Mouse (Mus musculus) lung, embryonic 16.5 days (tissue): ENCODE data around the gene Tmpo. TPM values are rescaled to one million over a fixed set of nuclear protein-coding genes. Genes with fewer than 3 reads are reported as not detected.

ENCODE experiments used
- ATAC-seq: fragments of 200-750 bp; cut with Nextera tagmentation; 2 replicates; pipeline ENCODE4 v1.8.0; 2017; ENCODE audit warnings: low read depth, mild to moderate bottlenecking, moderate library complexity
- H3K27ac ChIP-seq: fragments of 300-500 bp; sonication (generic); 2 replicates; pipeline ENCODE4 v1.5.1; 2014; ENCODE audit warnings: mild to moderate bottlenecking, control low read depth, low read length
- H3K27me3 ChIP-seq: fragments of 300-500 bp; sonication (generic); 2 replicates; pipeline ENCODE4 v1.6.1; 2014; ENCODE audit warnings: low read depth, low read length, mixed read lengths; ENCODE audit not compliant: control insufficient read depth, insufficient read depth
- H3K36me3 ChIP-seq: fragments of 300-500 bp; sonication (generic); 2 replicates; pipeline ENCODE4 v1.6.1; 2014; ENCODE audit warnings: low read length; ENCODE audit not compliant: control insufficient read depth, insufficient read depth
- H3K4me1 ChIP-seq: fragments of 300-500 bp; sonication (generic); replicated peaks from 2 replicates; pipeline ENCODE4 v1.6.1; 2014; ENCODE audit warnings: low read length, mixed read lengths; ENCODE audit not compliant: control insufficient read depth, insufficient read depth
- H3K4me2 ChIP-seq: fragments of 300-500 bp; sonication (generic); 2 replicates; pipeline ENCODE4 v1.6.1; 2014; ENCODE audit warnings: low read depth, low read length, control low read depth
- H3K4me3 ChIP-seq: fragments of 300-500 bp; sonication (generic); 2 replicates; pipeline ENCODE4 v1.5.1; 2014; ENCODE audit warnings: mild to moderate bottlenecking, low read length, control low read depth
- H3K9ac ChIP-seq: fragments of 300-500 bp; sonication (generic); 2 replicates; pipeline ENCODE4 v1.6.1; 2014; ENCODE audit warnings: low read length, control low read depth
- H3K9me3 ChIP-seq: fragments of 300-500 bp; sonication (generic); 2 replicates; pipeline ENCODE4 v1.6.1; 2016; ENCODE audit warnings: low read length; ENCODE audit not compliant: control insufficient read depth
- WGBS: fragments of 180-500 bp; shearing (Covaris S2); extraction: QIAGEN DNeasy Blood & Tissue Kit; methylation state at CpG from one replicate; pipeline ENCODE4 v1.1.7; 2014; 5-methylcytosine and 5-hydroxymethylcytosine counted together
- polyA plus RNA-seq: library from polyadenylated mRNA; unstranded; fragments of >200 nt; fragmentation: Nextera tagmentation; extraction: Ambion mirVana; gene quantifications from 2 replicates; pipeline ENCODE4 v1.2.1, GENCODE M21; 2015

Tmpo gene
- polyA plus RNA-seq, 1 experiment from 2014 or later = 220 TPM

DNA sequence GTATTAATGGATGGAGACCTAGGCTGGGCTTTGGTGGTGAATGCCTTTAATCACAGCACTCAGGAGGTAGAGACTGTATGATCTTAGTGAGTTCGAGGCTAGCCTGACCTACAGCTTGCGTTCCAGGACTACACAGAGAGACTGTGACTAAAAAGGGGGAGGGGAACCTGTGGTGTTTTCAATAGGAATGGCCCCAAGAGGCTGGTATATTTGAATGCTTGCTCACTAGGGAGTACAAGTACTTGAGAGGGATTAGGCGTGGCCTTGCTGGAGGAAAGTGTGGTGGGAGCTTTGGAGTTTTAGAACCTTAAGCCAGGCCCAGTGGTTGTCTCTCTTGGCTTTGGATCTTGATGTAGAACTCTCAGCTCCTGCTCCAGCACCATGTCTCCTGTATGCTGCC is 50.3 kb downstream of the Tmpo start:
- ATAC-seq = no peak
- Histone ChIP-seq H3K4me2 (no peak overlapping the region), H3K27ac (no peak overlapping the region), H3K4me1 (no peaks in the 10 kb centered on the region), H3K4me3 (no peak overlapping the region), H3K9ac (no peak overlapping the region), H3K27me3 (no peaks in the 10 kb centered on the region), H3K36me3 (no peaks in the 10 kb centered on the region), H3K9me3 (no peaks in the 10 kb centered on the region)
- WGBS = 95% methylated on average over 3 of the region's 3 CpGs

DNA sequence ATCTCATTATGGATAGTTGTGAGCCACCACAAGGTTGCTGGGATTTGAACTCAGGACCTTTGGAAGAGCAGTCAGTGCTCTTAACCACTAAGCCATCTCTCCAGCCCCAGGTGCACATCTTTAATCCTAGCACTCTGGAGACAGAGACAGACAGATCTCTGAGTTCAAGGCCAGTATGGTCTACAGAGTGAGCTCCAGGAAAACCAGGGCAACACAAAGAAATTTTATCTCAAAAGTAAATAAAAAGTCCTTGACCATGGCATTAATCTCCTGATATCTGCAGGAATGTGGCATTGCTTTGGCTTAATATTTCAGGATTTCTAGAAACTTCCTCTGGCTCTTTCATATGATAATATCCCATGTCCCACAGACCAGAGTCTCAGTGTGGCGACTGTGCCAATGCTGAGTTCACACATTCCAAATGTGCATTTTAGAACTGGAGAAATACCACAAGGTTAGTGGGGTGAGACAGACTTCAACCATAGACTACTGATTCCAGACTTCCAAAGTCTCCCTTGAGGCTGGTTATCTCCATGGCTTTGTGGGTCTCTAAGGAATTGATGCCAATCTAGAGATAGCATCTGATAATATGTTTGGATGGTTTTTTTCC is 52.5 kb downstream of the Tmpo start:
- Histone ChIP-seq H3K9ac (no peak overlapping the region), H3K9me3 (no peaks in the 10 kb centered on the region), H3K4me2 (no peak overlapping the region), H3K36me3 (no peaks in the 10 kb centered on the region), H3K4me1 (peaks cover 3% of the 10 kb centered on the region; the same call in 1 of the 2 replicates), H3K27me3 (no peaks in the 10 kb centered on the region), H3K4me3 (no peak overlapping the region), H3K27ac (no peak overlapping the region)
- ATAC-seq = no peak
- WGBS = 58% methylated on average over 1 of the region's 1 CpGs

DNA sequence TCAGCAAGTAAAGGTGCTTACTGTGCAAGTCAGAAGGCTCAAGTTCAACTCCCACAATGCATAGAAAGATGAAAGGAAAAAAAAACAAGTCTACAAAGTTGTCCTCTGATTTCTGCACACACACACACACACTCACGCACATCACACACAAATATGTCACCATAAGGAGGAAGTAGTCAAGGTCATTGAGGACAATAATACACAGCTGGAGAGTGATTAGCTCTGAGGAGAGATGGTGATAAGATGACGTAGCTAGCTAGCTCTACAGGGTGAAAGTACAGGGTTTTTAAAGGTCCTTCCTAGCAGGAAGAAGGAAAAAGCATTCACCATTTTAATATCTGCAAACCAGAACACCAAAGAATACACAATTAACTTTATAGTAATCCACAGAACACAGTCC is 53.7 kb downstream of the Tmpo start:
- no peak overlapping the region for H3K4me2 ChIP-seq
- no peak overlapping the region for H3K27ac ChIP-seq
- no peaks in the 10 kb centered on the region for H3K27me3 ChIP-seq
- H3K4me1 ChIP-seq = peaks cover 6% of the 10 kb centered on the region
- no peak overlapping the region for H3K4me3 ChIP-seq
- ATAC-seq = no peak
- WGBS = 48% methylated on average over 2 of the region's 2 CpGs
- H3K9me3 ChIP-seq = no peaks in the 10 kb centered on the region
- no peaks in the 10 kb centered on the region for H3K36me3 ChIP-seq
- no peak overlapping the region for H3K9ac ChIP-seq

DNA sequence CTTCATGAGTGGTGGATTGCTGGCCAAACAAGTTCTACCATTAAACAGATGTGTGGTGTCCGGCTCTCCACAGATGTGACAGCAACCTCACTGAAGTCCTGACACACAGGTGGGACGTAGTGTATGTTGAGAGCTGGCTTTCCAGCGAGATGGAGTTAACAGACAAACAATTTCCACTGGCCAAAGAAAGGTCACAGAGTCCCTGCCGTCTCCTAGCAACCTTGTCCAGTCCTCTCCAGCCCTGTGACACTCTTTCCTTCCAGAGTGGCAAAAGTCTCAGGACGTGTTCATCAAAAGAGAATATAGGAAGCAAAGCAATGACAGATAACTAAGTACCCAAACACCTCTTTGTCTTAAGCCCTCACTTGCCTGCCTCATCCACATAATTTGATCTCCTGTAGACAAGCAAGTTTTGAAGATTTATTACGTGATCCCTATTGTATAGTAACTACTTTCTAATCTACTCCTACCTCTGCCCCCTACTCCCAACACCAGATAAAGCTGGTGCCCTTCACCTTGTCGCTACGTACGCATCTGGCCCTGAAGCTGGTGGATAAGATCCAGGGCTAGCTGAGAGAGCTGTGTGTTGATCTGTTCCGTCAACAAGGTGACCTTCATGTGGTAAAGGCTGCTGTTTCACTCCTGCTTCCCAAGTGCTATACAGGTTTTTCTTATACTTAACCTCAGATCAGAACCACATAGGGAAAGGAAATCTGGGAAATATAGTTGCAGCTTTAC is 54.3 kb downstream of the Tmpo start:
- H3K4me3 ChIP-seq = no peak overlapping the region
- no peak overlapping the region for H3K9ac ChIP-seq
- H3K27ac ChIP-seq = no peak overlapping the region
- no peak for ATAC-seq
- peaks cover 1% of the 10 kb centered on the region; the same call in 1 of the 2 replicates for H3K36me3 ChIP-seq
- WGBS = 42% methylated on average over 10 of the region's 10 CpGs
- H3K4me2 ChIP-seq = no peak overlapping the region
- H3K4me1 ChIP-seq = peaks cover 9% of the 10 kb centered on the region
- H3K27me3 ChIP-seq = no peaks in the 10 kb centered on the region
- H3K9me3 ChIP-seq = no peaks in the 10 kb centered on the region

DNA sequence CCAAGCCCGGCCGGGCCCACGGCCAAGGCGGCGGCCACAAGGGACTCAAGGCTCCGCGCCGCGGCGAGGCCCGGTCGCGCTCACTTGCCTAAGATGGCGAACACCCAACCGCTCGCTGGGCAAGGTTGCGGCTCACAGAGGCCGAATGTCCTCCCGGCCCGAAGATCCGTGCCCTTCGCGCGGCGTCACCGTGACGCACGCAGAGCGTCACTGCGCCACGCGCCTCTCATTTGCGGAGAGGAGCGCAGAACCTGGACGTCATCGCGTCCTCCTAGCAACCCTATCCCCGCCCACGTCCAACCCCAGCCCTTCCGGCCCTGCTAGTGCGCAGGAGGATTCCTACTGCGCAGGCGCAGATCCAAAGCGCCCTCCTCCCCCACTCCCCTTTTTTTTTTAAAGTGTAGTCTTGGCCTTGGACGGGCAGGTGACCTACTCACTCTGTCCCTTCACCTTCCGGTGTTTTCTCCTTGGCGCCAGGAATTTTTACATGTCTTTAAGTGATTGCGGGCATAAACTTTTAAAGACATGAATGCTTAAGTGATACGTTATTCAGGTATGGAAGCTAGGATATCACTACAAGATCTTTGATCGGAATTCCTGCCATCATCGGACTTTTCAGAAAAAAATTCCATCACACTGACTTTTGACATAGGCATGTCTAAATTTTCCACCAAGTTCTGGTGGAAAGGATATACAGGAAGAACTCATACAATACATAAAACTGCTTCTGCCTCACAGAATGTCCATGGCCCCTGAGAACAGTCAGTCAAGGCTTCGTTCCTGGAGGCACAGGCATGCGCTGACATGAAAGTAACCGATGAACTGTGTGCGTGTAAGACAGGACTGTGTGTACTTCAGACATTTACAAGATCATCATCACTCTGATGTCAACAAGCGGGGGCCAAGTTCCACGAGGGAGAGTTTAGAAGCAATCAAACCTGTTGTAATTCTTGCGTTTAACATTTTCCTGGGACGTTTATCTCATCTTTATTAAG is 57.0 kb downstream of the Tmpo start, which contains the start of gene Slc25a3:
TSS of gene Slc25a3 (minus strand) at position 232 of the 995 bp plus-strand sequence.
- H3K27ac ChIP-seq = peak within 1 kb of the TSS; percentile 92
- peaks cover 17% of the 10 kb centered on the region for H3K36me3 ChIP-seq
- ATAC-seq = peak; percentile 100
- peak within 1 kb of the TSS; percentile 98 for H3K4me3 ChIP-seq
- peak within 1 kb of the TSS; percentile 80 for H3K4me2 ChIP-seq
- no peaks in the 10 kb centered on the region for H3K9me3 ChIP-seq
- 9% methylated on average over 59 of the region's 59 CpGs for WGBS
- peak within 1 kb of the TSS; percentile 99 for H3K9ac ChIP-seq
- peaks cover 9% of the 10 kb centered on the region for H3K4me1 ChIP-seq
- no peaks in the 10 kb centered on the region for H3K27me3 ChIP-seq

DNA sequence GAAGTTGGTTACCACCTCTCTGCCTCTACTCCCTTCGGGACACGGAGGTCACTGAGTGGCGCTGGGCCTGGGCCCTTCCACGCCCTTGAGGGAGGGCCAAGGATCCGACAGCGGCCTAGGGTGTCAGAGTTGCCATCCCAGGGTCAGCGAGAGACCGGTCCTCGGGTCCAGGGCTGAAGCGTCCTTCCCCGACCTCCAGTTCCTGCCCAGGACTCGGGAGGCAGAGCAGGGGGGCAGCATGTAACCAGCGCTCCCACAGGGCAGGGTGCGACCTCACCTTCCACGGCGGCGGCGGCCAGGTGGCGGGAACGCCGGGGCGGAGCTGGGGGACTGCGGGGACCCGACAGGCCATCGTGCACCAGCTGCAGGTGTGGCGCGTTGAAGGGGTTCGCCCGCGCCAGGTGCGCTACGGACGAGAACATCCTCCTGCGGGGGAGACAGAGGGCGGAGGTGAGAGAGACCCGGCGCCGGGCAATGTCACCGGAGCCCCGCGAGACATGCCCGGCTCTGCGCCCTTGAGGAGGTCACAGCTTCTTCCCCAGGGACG is 57.8 kb downstream of the Tmpo start:
- Histone ChIP-seq H3K4me3 (peak overlapping the region; percentile 98), H3K9me3 (no peaks in the 10 kb centered on the region), H3K9ac (peak overlapping the region; percentile 99), H3K27ac (peak overlapping the region; percentile 92), H3K4me1 (peaks cover 9% of the 10 kb centered on the region), H3K36me3 (peaks cover 22% of the 10 kb centered on the region), H3K27me3 (no peaks in the 10 kb centered on the region), H3K4me2 (peak overlapping the region; percentile 80)
- ATAC-seq = peak; percentile 66
- WGBS = under 1% methylated on average over 43 of the region's 44 CpGs

DNA sequence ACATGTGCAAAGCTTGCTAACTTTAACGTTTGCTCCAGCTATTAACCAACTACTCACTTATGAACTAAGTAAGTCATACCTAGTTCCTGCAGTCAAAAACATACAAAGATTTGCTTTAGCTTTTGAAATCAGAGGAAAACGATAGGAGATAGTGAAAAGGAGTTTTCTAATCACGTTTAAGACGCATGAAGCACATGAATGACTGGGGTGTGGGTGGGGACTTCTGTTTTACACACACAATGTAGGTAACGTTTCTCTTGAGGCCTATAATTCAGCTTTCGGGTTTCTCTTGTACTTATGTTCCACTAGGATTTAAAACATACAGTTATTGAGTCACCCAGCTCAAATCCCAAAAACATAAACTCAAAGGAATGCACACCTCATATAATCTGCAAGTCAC is 58.5 kb downstream of the Tmpo start:
- H3K4me3 ChIP-seq = peak overlapping the region; percentile 98
- no peaks in the 10 kb centered on the region for H3K9me3 ChIP-seq
- no peaks in the 10 kb centered on the region for H3K27me3 ChIP-seq
- peak overlapping the region; percentile 80 for H3K4me2 ChIP-seq
- peaks cover 28% of the 10 kb centered on the region for H3K36me3 ChIP-seq
- peaks cover 9% of the 10 kb centered on the region for H3K4me1 ChIP-seq
- ATAC-seq = no peak
- H3K27ac ChIP-seq = no peak overlapping the region
- WGBS = 25% methylated on average over 6 of the region's 6 CpGs
- peak overlapping the region; percentile 99 for H3K9ac ChIP-seq

DNA sequence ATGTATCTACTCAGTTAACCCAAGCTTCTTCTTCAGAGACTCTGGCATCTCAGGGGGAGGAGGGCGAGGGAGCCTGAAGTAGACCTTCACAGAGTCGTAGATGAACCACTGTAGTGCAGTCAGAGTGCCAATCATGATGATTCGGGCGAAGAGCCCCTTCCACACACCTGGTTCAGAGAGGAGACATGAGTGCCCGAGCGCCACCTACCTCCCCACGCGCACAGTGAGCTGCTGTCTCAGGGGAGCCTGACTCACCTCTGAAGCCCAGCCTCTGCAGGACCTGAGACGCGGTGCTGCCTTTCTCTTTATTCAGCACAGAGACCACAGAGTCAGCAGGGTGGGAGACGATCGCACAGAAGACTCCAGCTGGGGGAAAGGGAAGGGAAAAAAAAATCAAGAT is 64.2 kb downstream of the Tmpo start:
- Histone ChIP-seq H3K36me3 (peaks cover 71% of the 10 kb centered on the region), H3K4me2 (no peak overlapping the region), H3K9ac (no peak overlapping the region), H3K27me3 (no peaks in the 10 kb centered on the region), H3K4me1 (no peaks in the 10 kb centered on the region), H3K9me3 (no peaks in the 10 kb centered on the region; the same call in 1 of the 2 replicates), H3K27ac (no peak overlapping the region), H3K4me3 (no peak overlapping the region)
- 92% methylated on average over 12 of the region's 12 CpGs for WGBS
- ATAC-seq = no peak
